Mouse (Mus musculus) hindbrain, postnatal 0 days (tissue): Measurements from ENCODE around the gene Map4. TPM values are rescaled to one million over a fixed set of nuclear protein-coding genes. Genes with fewer than 3 reads are reported as not detected.
A peak's percentile ranks its signal among the peaks of the same experiment; 100 is the strongest.

Source experiments
- ATAC-seq: fragments of 200-750 bp; cut with Nextera tagmentation; 2 replicates; pipeline ENCODE4 v1.8.0; 2017; ENCODE audit warnings: mild to moderate bottlenecking, moderate TSS enrichment, moderate library complexity
- DNase-seq: peaks from one replicate; pipeline ENCODE4 v3.0.0-alpha.2; 2015; ENCODE audit warnings: low spot score
- H3K27ac ChIP-seq: fragments of 300-500 bp; sonication (generic); 2 replicates; pipeline ENCODE4 v1.5.1; 2014; ENCODE audit warnings: mild to moderate bottlenecking
- H3K27me3 ChIP-seq: fragments of 300-500 bp; sonication (generic); 2 replicates; pipeline ENCODE4 v1.6.1; 2014; ENCODE audit warnings: low read length, mixed read lengths; ENCODE audit not compliant: insufficient read depth
- H3K36me3 ChIP-seq: fragments of 300-500 bp; sonication (generic); 2 replicates; pipeline ENCODE4 v1.6.1; 2014; ENCODE audit warnings: low read length, mixed read lengths; ENCODE audit not compliant: insufficient read depth
- H3K4me1 ChIP-seq: fragments of 300-500 bp; sonication (generic); 2 replicates; pipeline ENCODE4 v1.6.1; 2014; ENCODE audit warnings: antibody characterized with exemption, low read length, mixed read lengths; ENCODE audit not compliant: insufficient read depth
- H3K4me2 ChIP-seq: fragments of 300-500 bp; sonication (generic); 2 replicates; pipeline ENCODE4 v1.6.1; 2014; ENCODE audit warnings: low read depth, mild to moderate bottlenecking, low read length, moderate library complexity, mixed read lengths
- H3K4me3 ChIP-seq: fragments of 300-500 bp; sonication (generic); 2 replicates; pipeline ENCODE4 v1.5.1; 2014; ENCODE audit warnings: low read length
- H3K9ac ChIP-seq: fragments of 300-500 bp; sonication (generic); replicated peaks from 2 replicates; pipeline ENCODE4 v1.6.1; 2014; ENCODE audit warnings: mild to moderate bottlenecking, low read length, moderate library complexity, mixed read lengths
- H3K9me3 ChIP-seq: fragments of 300-500 bp; sonication (generic); 2 replicates; pipeline ENCODE4 v1.6.1; 2016; ENCODE audit warnings: low read length, mixed read lengths
- CTCF ChIP-seq: IDR thresholded peaks from 2 replicates; pipeline ENCODE4 v1.5.1; 2016; ENCODE audit warnings: antibody characterized with exemption, control low read depth, low read depth
- WGBS: fragments of 180-500 bp; shearing (Covaris S2); extraction: QIAGEN DNeasy Blood & Tissue Kit; methylation state at CpG from one replicate; pipeline ENCODE4 v1.1.7; 2014; 5-methylcytosine and 5-hydroxymethylcytosine counted together
- polyA plus RNA-seq: library from polyadenylated mRNA; unstranded; fragments of >200 nt; fragmentation: Nextera tagmentation; extraction: Ambion mirVana; gene quantifications from 2 replicates; pipeline ENCODE4 v1.2.1, GENCODE M21; 2015
- total RNA-seq: library from RNA; depleted of rRNA; stranded (reverse); fragments of >200 nt; gene quantifications from 2 replicates; pipeline ENCODE4 v1.2.3, GENCODE M21; 2014

The Map4 gene
- total and polyA plus RNA-seq, 2 experiments from 2014 or later = 207 to 254 TPM

DNA sequence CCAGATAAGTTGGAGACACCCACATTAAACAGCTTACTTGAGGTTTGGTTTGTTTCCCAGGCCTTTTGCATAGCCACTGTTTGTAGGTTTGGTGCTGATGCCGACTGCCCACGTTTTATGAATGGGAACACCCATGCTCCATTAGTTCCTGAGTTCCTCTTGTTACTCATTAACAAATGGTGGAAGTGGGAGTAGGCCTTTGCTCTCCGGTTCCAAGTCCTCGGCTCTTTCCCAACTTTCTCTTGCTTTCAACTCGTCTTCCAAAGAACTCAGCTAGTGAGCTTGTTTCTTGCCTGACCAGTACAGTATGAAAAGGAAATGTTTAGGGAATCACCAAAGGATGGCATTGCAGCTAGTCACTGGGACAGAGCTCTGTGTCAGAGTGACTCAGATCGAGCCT lies 35.7 kb upstream of the Map4 start:
- 64% methylated on average over 6 of the region's 6 CpGs for WGBS
- ATAC-seq (no peak), DNase-seq (no peak)
- H3K9me3 ChIP-seq = no peaks in the 10 kb centered on the region
- H3K9ac ChIP-seq = no peak overlapping the region
- no peak overlapping the region for H3K4me3 ChIP-seq
- no peak overlapping the region for H3K27ac ChIP-seq
- H3K4me2 ChIP-seq = no peak overlapping the region
- no peaks in the 10 kb centered on the region for H3K27me3 ChIP-seq
- no peaks in the 10 kb centered on the region for H3K4me1 ChIP-seq
- no peak for TF ChIP-seq CTCF
- peaks cover 18% of the 10 kb centered on the region for H3K36me3 ChIP-seq

DNA sequence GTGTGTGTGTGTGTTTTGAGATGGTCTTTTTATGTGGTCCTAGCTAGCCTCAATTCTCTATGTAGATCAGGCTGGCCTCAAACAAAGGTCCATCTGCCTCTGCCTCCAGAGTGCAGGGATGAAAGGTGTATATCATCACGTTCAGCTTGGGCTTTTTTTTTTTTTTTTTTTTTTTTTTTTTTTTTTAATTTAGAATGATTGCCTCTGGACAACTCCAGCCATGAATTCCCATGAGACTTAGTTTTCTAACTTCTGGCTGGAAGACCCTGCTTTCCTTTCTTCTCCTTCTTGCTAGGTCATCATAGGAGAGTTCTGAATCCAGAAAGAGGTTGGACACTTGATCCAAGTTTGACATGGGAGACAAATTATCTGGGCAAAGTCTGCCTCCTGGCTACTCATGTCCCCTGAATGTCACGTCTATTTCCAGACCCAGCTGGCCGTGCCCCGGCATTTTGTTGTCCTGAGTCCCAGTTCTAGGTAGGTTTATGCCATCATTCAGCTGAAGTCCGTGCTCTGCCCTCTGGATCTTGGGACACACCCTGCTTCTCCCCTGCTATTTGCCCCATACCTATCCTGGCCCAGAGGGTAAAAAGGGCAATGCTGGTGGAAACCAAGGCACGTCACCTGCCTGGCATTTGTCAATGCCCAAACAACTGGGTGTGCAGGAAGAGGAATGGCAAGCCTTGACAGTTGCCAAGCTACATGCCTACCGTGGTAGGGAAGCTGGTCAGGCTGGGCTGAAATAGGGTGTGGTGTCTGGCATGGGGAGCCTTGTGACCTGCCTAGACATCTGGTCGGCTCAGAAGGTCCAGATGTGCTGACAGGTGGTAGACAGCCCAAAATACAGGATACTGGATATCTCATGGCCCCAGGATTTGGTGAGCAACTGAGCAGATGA lies 34.8 kb upstream of the Map4 start:
- DNase-seq = no peak
- H3K27ac ChIP-seq = no peak overlapping the region
- H3K4me2 ChIP-seq = no peak overlapping the region
- WGBS = 87% methylated on average over 8 of the region's 8 CpGs
- ATAC-seq = no peak
- H3K4me3 ChIP-seq = no peak overlapping the region
- no peaks in the 10 kb centered on the region for H3K27me3 ChIP-seq
- peaks cover 9% of the 10 kb centered on the region for H3K36me3 ChIP-seq
- no peak for TF ChIP-seq CTCF
- no peaks in the 10 kb centered on the region for H3K4me1 ChIP-seq
- no peaks in the 10 kb centered on the region for H3K9me3 ChIP-seq
- H3K9ac ChIP-seq = no peak overlapping the region

- H3K4me2 ChIP-seq = no peak overlapping the region
- DNase-seq = no peak
- no peaks in the 10 kb centered on the region for H3K36me3 ChIP-seq
- no peak for TF ChIP-seq CTCF
- no peaks in the 10 kb centered on the region for H3K27me3 ChIP-seq
- H3K27ac ChIP-seq = no peak overlapping the region
- 49% methylated on average over 2 of the region's 2 CpGs for WGBS
- H3K9ac ChIP-seq = no peak overlapping the region
- no peak overlapping the region for H3K4me3 ChIP-seq
- no peak for ATAC-seq
- no peaks in the 10 kb centered on the region for H3K9me3 ChIP-seq
- no peaks in the 10 kb centered on the region for H3K4me1 ChIP-seq
These were observed 33.2 kb upstream of the Map4 start for GRCm38 (mm10) chr9:109898027-109898426.

DNA sequence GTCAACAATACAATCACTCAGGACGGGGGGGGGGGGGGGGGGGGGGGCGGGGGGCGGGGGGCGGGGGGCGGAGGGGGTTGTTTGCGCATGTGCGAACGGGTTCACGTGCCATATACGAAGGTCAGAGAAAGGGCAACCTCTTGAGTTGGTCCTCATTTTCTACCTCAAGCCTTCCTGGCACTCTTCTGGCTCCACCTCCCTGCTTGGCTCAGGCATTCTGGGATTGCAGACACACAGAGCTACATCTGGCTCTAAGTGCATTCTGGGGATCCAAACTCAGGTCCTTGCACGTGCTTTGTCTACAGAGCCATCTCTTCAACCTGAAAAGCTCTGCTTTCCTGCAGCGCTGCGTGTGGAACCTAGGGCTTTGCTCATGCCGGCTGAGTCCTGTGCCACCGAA lies 31.9 kb upstream of the Map4 start:
- Histone ChIP-seq H3K9me3 (no peaks in the 10 kb centered on the region), H3K4me3 (no peak overlapping the region), H3K9ac (no peak overlapping the region), H3K27me3 (no peaks in the 10 kb centered on the region), H3K4me2 (no peak overlapping the region), H3K27ac (0 out of 2 replicates have a peak overlapping the region, but pooled peaks have one; percentile 5), H3K4me1 (no peaks in the 10 kb centered on the region), H3K36me3 (no peaks in the 10 kb centered on the region)
- 75% methylated on average over 6 of the region's 15 CpGs for WGBS
- ATAC-seq (no peak), DNase-seq (no peak)
- TF ChIP-seq CTCF = no peak

DNA sequence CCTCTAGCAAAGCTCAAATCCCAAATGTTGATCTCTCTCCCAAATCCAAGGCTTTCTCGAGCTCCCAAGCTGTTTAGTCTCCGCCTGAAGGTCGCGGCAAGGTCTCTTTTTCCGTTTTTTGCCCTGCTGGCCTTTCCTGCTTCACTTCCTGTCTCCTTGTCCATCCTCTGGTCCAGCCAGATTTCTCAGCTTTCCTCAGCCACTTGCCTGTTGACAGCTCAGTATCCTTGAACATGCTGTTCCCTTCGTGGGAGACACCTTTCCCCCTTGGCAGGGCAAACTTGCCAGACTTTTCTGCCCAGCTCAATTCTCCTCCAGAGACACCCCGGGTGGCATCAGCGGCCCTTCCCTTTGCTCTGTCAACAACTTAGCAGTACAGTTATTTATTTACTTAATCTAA lies 31.5 kb upstream of the Map4 start:
- no peak for TF ChIP-seq CTCF
- Histone ChIP-seq H3K4me2 (no peak overlapping the region), H3K4me1 (no peaks in the 10 kb centered on the region), H3K36me3 (no peaks in the 10 kb centered on the region), H3K4me3 (no peak overlapping the region), H3K27me3 (no peaks in the 10 kb centered on the region), H3K27ac (0 out of 2 replicates have a peak overlapping the region, but pooled peaks have one; percentile 5), H3K9ac (no peak overlapping the region), H3K9me3 (no peaks in the 10 kb centered on the region)
- no peak for DNase-seq
- no peak for ATAC-seq
- WGBS = 74% methylated on average over 8 of the region's 8 CpGs

GRCm38 (mm10) chr9:109900604-109901003 lies 30.7 kb upstream of the Map4 start:
- Histone ChIP-seq H3K9me3 (no peaks in the 10 kb centered on the region), H3K36me3 (no peaks in the 10 kb centered on the region), H3K4me2 (no peak overlapping the region), H3K27me3 (no peaks in the 10 kb centered on the region), H3K4me3 (no peak overlapping the region), H3K4me1 (no peaks in the 10 kb centered on the region), H3K27ac (no peak overlapping the region), H3K9ac (no peak overlapping the region)
- no peak for DNase-seq
- WGBS = 91% methylated on average over 3 of the region's 3 CpGs
- ATAC-seq = no peak
- no peak for TF ChIP-seq CTCF

DNA sequence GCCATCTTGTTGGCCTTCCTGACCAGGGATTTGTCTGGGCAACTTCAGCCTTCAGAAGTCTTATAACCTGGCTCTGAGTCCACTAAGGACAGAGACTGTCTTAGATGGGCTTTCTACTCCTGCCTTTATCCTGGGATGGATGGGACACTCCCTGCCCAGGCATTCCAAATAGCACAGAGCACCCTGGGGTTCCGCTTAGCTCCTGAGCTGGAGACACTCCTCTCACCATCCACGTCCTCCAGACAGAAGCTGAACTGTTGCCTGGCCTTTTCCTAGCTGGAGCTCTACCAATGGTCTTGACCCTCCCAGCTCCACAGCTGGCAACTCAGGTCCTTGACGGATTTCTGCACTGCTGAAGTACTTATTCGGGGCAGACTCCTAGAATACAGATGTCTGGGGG lies 29.0 kb upstream of the Map4 start:
- H3K27me3 ChIP-seq = no peaks in the 10 kb centered on the region
- no peaks in the 10 kb centered on the region for H3K9me3 ChIP-seq
- no peak overlapping the region for H3K4me3 ChIP-seq
- DNase-seq = no peak
- WGBS = 63% methylated on average over 4 of the region's 4 CpGs
- no peak overlapping the region for H3K9ac ChIP-seq
- no peak overlapping the region for H3K4me2 ChIP-seq
- ATAC-seq = no peak
- no peaks in the 10 kb centered on the region for H3K4me1 ChIP-seq
- no peak overlapping the region for H3K27ac ChIP-seq
- no peak for TF ChIP-seq CTCF
- H3K36me3 ChIP-seq = no peaks in the 10 kb centered on the region
